19 mouse cellular contexts compared by ENCODE assay signal in genomic region chr15:27145860-27146259, GRCm38 (mm10).
DNase-seq lines count a peak whose midpoint lies in the region; ATAC-seq and TF ChIP-seq lines count a peak whose summit lies in the region.
"Had no signal": no experiment of that assay in that cellular context is flagged by ENCODE, and none has a peak within 500 bp of the region (broad histone marks: within the 10 kb centered on the region; RNA-seq: fewer than 3 reads in every experiment).

No protein-coding gene starts in this region.

- H3K27me3 ChIP-seq in lung, embryonic 14.5 days (ENCODE audit: insufficient read depth, low read length): no peaks in the 10 kb centered on the region
- H3K27me3 ChIP-seq: embryonic facial prominence, embryonic 13.5 days; heart, embryonic 13.5 days; intestine, embryonic 15.5 days had no signal

- TF ChIP-seq CTCF in lung, embryonic 14.5 days (IDR thresholded peaks at IDR 0.05; ENCODE audit: low read depth): no peak
- TF ChIP-seq CTCF in brain, embryonic 14.5 days (IDR thresholded peaks at IDR 0.05; ENCODE audit: borderline replicate concordance, extremely low read depth, insufficient read depth, insufficient read length): no peak

- DNase-seq in heart, adult 11 months: peak; percentile 40
- no peak for DNase-seq in heart, postnatal 14 days
- peak; percentile 39 for DNase-seq in lung, embryonic 14.5 days
- no peak for DNase-seq in lung, postnatal 4 days
- peak; percentile 6 for DNase-seq in brain, adult 2 months (ENCODE audit: low read depth, low spot score)
- DNase-seq in brain, embryonic 14.5 days (ENCODE audit: low read depth): peak; percentile 83
- DNase-seq in frontal cortex, postnatal 25 days (ENCODE audit: low spot score in 2 of 2): no peak
- DNase-seq in gastrocnemius, postnatal 14 days: no peak
- DNase-seq: adrenal gland, adult 2 months; adrenal gland, postnatal 25 days; cerebellum, adult 11-12 months; cerebellum, adult 9-10 months; cerebellum, postnatal 25 days; gastrocnemius, postnatal 25 days; heart, postnatal 4 days; kidney, adult 18-20 months had no signal

- no peak overlapping the region for H3K27ac ChIP-seq in lung, embryonic 14.5 days (ENCODE audit: low read depth)
- H3K27ac ChIP-seq: embryonic facial prominence, embryonic 13.5 days; heart, embryonic 13.5 days; intestine, embryonic 15.5 days had no signal

- H3K4me3 ChIP-seq in lung, embryonic 14.5 days (ENCODE audit: low read depth, low read length): no peak overlapping the region
- H3K4me3 ChIP-seq: embryonic facial prominence, embryonic 13.5 days; heart, embryonic 13.5 days; intestine, embryonic 15.5 days had no signal

- intact Hi-C loops in heart, postnatal 14 days (cut with DNase I): no loop called here
- intact Hi-C loops in gastrocnemius, postnatal 14 days (cut with DNase I; ENCODE audit: low total_unique reads): no loop called here

- 56% methylated on average over 6 of the region's 6 CpGs for WGBS in lung, embryonic 14.5 days

- no peaks in the 10 kb centered on the region for H3K9me3 ChIP-seq in lung, embryonic 14.5 days (ENCODE audit: low read depth, low read length)
- H3K9me3 ChIP-seq: embryonic facial prominence, embryonic 13.5 days; heart, embryonic 13.5 days; intestine, embryonic 15.5 days had no signal

- H3K4me1 ChIP-seq in lung, embryonic 14.5 days (ENCODE audit: insufficient read depth): no peaks in the 10 kb centered on the region
- H3K4me1 ChIP-seq: embryonic facial prominence, embryonic 13.5 days; heart, embryonic 13.5 days; intestine, embryonic 15.5 days had no signal

- no peak overlapping the region for H3K9ac ChIP-seq in lung, embryonic 14.5 days
- H3K9ac ChIP-seq: embryonic facial prominence, embryonic 13.5 days; heart, embryonic 13.5 days; intestine, embryonic 15.5 days had no signal

- H3K36me3 ChIP-seq in lung, embryonic 14.5 days (ENCODE audit: insufficient read depth): no peaks in the 10 kb centered on the region
- H3K36me3 ChIP-seq: embryonic facial prominence, embryonic 13.5 days; heart, embryonic 13.5 days; intestine, embryonic 15.5 days had no signal

- TF ChIP-seq POLR2A in brain, embryonic 14.5 days (IDR thresholded peaks at IDR 0.05; ENCODE audit: borderline replicate concordance, extremely low read depth, insufficient read depth, insufficient read length, poor library complexity, severe bottlenecking): no peak

- ATAC-seq in lung, embryonic 14.5 days (ENCODE audit: insufficient read depth): no peak
- ATAC-seq: intestine, embryonic 15.5 days had no signal

- H3K4me2 ChIP-seq in lung, embryonic 14.5 days: no peak overlapping the region
- H3K4me2 ChIP-seq: embryonic facial prominence, embryonic 13.5 days; heart, embryonic 13.5 days; intestine, embryonic 15.5 days had no signal

Comparison
In these comparisons a context has a peak if more than half of its experiments do, and no peak if none do; other contexts are left out.
1. DNase-seq: peak in heart, adult 11 months (single experiment), lung, embryonic 14.5 days (single experiment), brain, adult 2 months (single experiment) and brain, embryonic 14.5 days (single experiment); none in heart, postnatal 14 days (0 of 2), lung, postnatal 4 days (0 of 2), frontal cortex, postnatal 25 days (0 of 2) and gastrocnemius, postnatal 14 days (single experiment).